Mouse (Mus musculus) left cerebral cortex, adult 9 months (tissue): Measurements from ENCODE around the gene Slc7a10.
"Not testable (repeated sequence)": the region's sequence is repeated elsewhere in the genome, so short reads cannot be mapped to it uniquely, and the experiment has no call there.

Experiments used
- DNase-seq, 2 experiments: peaks; one replicate each; pipeline ENCODE4 v3.0.0; 2022; ENCODE audit warnings: low spot score in 2 of 2

Slc7a10 gene

GRCm38 (mm10) chr7:35235308-35235707, 49.1 kb downstream of the Slc7a10 start:
- peak; percentile 38 to 70 for DNase-seq

- not testable (repeated sequence) for DNase-seq
Observed at GRCm38 (mm10) chr7:35237935-35238334, 51.8 kb downstream of the Slc7a10 start.
